Mouse (Mus musculus) mouse embryonic stem cell (cell line): ENCODE data around the gene Scarb1.

Experiments
- in situ Hi-C, 2 experiments: fragments of 300-500 bp; cut with MboI; formaldehyde crosslinking; loops; 1 replicate in 1 of 2; 3 replicates in 1 of 2; pipeline ENCODE4 v1.14.3; 2019 to 2020; ENCODE audit warnings: low sequenced_read_pairs in 2 of 2, low pct_unique_long_range_greater_than_20kb in 1 of 2, mixed read lengths in 1 of 2; ENCODE audit not compliant: unreplicated experiment in 1 of 2

Scarb1 gene

GRCm38 (mm10) chr5:125368568-125368967, 27.7 kb upstream of the Scarb1 start:
- in situ Hi-C loops: loop anchor here in 1 of 2 experiments (10.0 kb wide), 1 partner anchor 94 kb away; no protein-coding TSS in a partner anchor

- in situ Hi-C loops: loop anchor here in 1 of 2 experiments (10.0 kb wide), 1 partner anchor 93 kb away; no protein-coding TSS in a partner anchor
Observed at GRCm38 (mm10) chr5:125368156-125368555, 27.3 kb upstream of the Scarb1 start.

GRCm38 (mm10) chr5:125364851-125365429, 24.0 kb upstream of the Scarb1 start:
- in situ Hi-C loops: loop anchor here in 1 of 2 experiments (10.0 kb wide), 1 partner anchor 90 kb away; no protein-coding TSS in a partner anchor

GRCm38 (mm10) chr5:125363894-125364293, 23.0 kb upstream of the Scarb1 start:
- in situ Hi-C loops: loop anchor here in 1 of 2 experiments (10.0 kb wide), 1 partner anchor 89 kb away; no protein-coding TSS in a partner anchor

GRCm38 (mm10) chr5:125360981-125361510, 20.2 kb upstream of the Scarb1 start:
- in situ Hi-C loops: loop anchor here in 1 of 2 experiments (10.0 kb wide), 1 partner anchor 86 kb away; no protein-coding TSS in a partner anchor

GRCm38 (mm10) chr5:125360566-125360965, 19.7 kb upstream of the Scarb1 start:
- in situ Hi-C loops: loop anchor here in 1 of 2 experiments (10.0 kb wide), 1 partner anchor 86 kb away; no protein-coding TSS in a partner anchor

- in situ Hi-C loops: no loop called here
Observed at GRCm38 (mm10) chr5:125358270-125358608, 17.3 kb upstream of the Scarb1 start.

- in situ Hi-C loops: no loop called here
Observed at GRCm38 (mm10) chr5:125357543-125358269, 16.8 kb upstream of the Scarb1 start.

- in situ Hi-C loops: no loop called here
Observed at GRCm38 (mm10) chr5:125355650-125356049, 14.8 kb upstream of the Scarb1 start.

GRCm38 (mm10) chr5:125354885-125355492, 14.1 kb upstream of the Scarb1 start:
- in situ Hi-C loops: no loop called here

- in situ Hi-C loops: no loop called here
Observed at GRCm38 (mm10) chr5:125352781-125353294, 11.9 kb upstream of the Scarb1 start.

GRCm38 (mm10) chr5:125351939-125352338, 11.0 kb upstream of the Scarb1 start:
- in situ Hi-C loops: no loop called here

- in situ Hi-C loops: no loop called here
Observed at GRCm38 (mm10) chr5:125351057-125351456, 10.2 kb upstream of the Scarb1 start.

- in situ Hi-C loops: no loop called here
Observed at GRCm38 (mm10) chr5:125349391-125349790, 8.5 kb upstream of the Scarb1 start.

- in situ Hi-C loops: no loop called here
Observed at GRCm38 (mm10) chr5:125348487-125348886, 7.6 kb upstream of the Scarb1 start.

- in situ Hi-C loops: no loop called here
Observed at GRCm38 (mm10) chr5:125348067-125348466, 7.2 kb upstream of the Scarb1 start.

- in situ Hi-C loops: no loop called here
Observed at GRCm38 (mm10) chr5:125344296-125344695, 3.4 kb upstream of the Scarb1 start.

GRCm38 (mm10) chr5:125341459-125342090, 681 bp upstream of the Scarb1 start:
- in situ Hi-C loops: no loop called here
